Mouse (Mus musculus): ENCODE results near the gene Grik4. TPM values are rescaled to one million over a fixed set of nuclear protein-coding genes. Genes with fewer than 3 reads are reported as not detected.
"Not testable (repeated sequence)": the region's sequence is repeated elsewhere in the genome, so short reads cannot be mapped to it uniquely, and the experiment has no call there.

Grik4 gene
- polyA plus RNA-seq (2015; fragmentation: Nextera tagmentation; extraction: Ambion mirVana), result 1.7 and 1.8 TPM in 2 replicates

- H3K4me1 ChIP-seq (replicated peaks), result peaks cover 17% of the 10 kb centered on the region
- under 1% methylated on average over 53 of the region's 68 CpGs for WGBS
- peak; percentile 86 for ATAC-seq
- no peaks in the 10 kb centered on the region for H3K36me3 ChIP-seq
- peak within 1 kb of the TSS; percentile 69 for H3K4me3 ChIP-seq (replicated peaks)
- H3K4me2 ChIP-seq (replicated peaks), result peak within 1 kb of the TSS; percentile 95
- no peaks in the 10 kb centered on the region for H3K9me3 ChIP-seq
- H3K27me3 ChIP-seq (replicated peaks), result 0 out of 2 replicates have a peak, but pooled peaks cover 3% of the 10 kb centered on the region
- H3K9ac ChIP-seq, result peak within 1 kb of the TSS; percentile 72
- peak within 1 kb of the TSS; percentile 48; the same call in 1 of the 2 replicates for H3K27ac ChIP-seq
These were observed at the start of gene Grik4 for GRCm38 (mm10) chr9:42943781-42944535. Grik4 (minus strand) TSS chr9:42944493.

DNA sequence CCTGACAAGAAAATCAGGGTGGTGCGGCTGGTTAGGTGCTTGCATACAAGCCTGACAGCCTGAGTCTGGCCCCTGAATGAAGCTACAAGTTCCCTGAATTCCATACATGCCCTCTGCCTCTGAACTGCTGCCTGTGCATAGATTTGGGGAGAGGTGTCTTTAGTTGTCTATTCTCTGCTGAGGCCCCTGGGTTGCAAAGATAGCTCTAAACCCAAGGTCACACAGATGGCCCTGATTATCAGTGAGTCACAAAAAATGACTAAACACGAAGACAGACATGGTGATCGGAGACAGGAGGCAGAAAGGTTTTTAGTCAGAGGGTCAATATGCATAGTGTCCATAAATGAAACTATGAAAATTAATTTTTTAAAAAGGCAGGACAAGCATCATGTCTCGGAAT, 49.4 kb upstream of the Grik4 start:
- no peak overlapping the region for H3K27ac ChIP-seq
- H3K9me3 ChIP-seq, result no peaks in the 10 kb centered on the region
- H3K36me3 ChIP-seq, result peaks cover 35% of the 10 kb centered on the region
- WGBS, result 90% methylated on average over 4 of the region's 4 CpGs
- H3K4me3 ChIP-seq (replicated peaks), result no peak overlapping the region
- H3K9ac ChIP-seq, result no peak overlapping the region
- H3K4me2 ChIP-seq (replicated peaks), result no peak overlapping the region
- ATAC-seq, result no peak
- H3K4me1 ChIP-seq (replicated peaks), result no peaks in the 10 kb centered on the region
- H3K27me3 ChIP-seq (replicated peaks), result no peaks in the 10 kb centered on the region

GRCm38 (mm10) chr9:42987988-42988387, 43.7 kb upstream of the Grik4 start:
- H3K27ac ChIP-seq, result no peak overlapping the region
- H3K9ac ChIP-seq, result no peak overlapping the region
- no peak overlapping the region for H3K4me3 ChIP-seq (replicated peaks)
- no peaks in the 10 kb centered on the region for H3K4me1 ChIP-seq (replicated peaks)
- no peak overlapping the region for H3K4me2 ChIP-seq (replicated peaks)
- peaks cover 21% of the 10 kb centered on the region; the same call in 1 of the 2 replicates for H3K36me3 ChIP-seq
- H3K27me3 ChIP-seq (replicated peaks), result no peaks in the 10 kb centered on the region
- WGBS, result 83% methylated on average over 4 of the region's 4 CpGs
- H3K9me3 ChIP-seq, result no peaks in the 10 kb centered on the region
- ATAC-seq, result no peak

GRCm38 (mm10) chr9:42968894-42969521, 24.7 kb upstream of the Grik4 start:
- H3K9me3 ChIP-seq, result no peaks in the 10 kb centered on the region
- peaks cover 12% of the 10 kb centered on the region for H3K36me3 ChIP-seq
- H3K27ac ChIP-seq, result no peak overlapping the region

DNA sequence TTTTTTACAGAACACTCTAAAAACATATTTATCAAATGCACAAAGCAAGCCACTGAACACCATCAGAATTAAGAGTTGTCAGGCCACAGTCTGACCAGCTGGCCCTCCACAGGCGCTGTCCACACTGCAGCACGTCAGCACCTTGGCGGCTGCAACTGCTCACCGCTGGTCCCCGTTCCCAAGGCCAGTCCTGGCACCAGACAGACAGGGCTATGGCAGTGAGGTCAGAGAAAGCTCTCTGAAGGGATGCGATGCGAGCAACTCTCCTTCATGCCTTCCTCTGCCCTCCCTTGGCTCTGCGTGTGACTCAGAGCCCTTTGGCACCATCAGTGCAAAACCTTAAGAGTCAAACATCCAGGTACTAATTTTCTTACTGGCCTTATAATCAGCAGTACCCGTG, 23.4 kb upstream of the Grik4 start:
- Histone ChIP-seq H3K4me2 (replicated peaks) (no peak overlapping the region), H3K36me3 (peaks cover 12% of the 10 kb centered on the region), H3K27ac (no peak overlapping the region), H3K4me3 (replicated peaks) (no peak overlapping the region), H3K4me1 (replicated peaks) (no peaks in the 10 kb centered on the region), H3K9ac (no peak overlapping the region), H3K9me3 (no peaks in the 10 kb centered on the region), H3K27me3 (replicated peaks) (no peaks in the 10 kb centered on the region)
- ATAC-seq, result no peak
- WGBS, result 83% methylated on average over 9 of the region's 9 CpGs

More at GRCm38 (mm10) chr9:42968894-42969521, 24.7 kb upstream of the Grik4 start:
- H3K27me3 ChIP-seq (replicated peaks), result no peaks in the 10 kb centered on the region
- no peak overlapping the region for H3K9ac ChIP-seq
- H3K4me1 ChIP-seq (replicated peaks), result no peaks in the 10 kb centered on the region
- ATAC-seq, result no peak
- 59% methylated on average over 11 of the region's 11 CpGs for WGBS
- no peak overlapping the region for H3K4me3 ChIP-seq (replicated peaks)
- H3K4me2 ChIP-seq (replicated peaks), result no peak overlapping the region

DNA sequence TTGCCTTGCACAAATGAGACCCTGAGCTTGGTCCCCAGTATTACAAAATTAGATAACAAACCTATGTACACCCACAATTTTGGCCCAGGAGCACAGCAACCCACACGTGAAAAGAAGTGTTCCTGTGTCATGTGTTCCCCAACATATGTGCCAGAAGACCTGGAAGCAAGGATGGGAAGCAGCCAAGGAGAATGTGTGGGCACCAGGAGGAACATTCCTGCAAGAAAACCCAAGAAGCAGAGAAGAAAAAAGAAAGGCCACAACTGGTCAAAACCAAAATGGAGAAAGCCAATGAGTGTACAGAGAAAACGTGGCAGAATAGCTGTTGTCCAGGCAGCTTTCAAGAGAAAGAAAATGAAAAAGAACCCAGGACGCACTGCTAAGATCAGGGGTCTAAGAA, 20.5 kb upstream of the Grik4 start:
- ATAC-seq; H3K4me3 ChIP-seq (replicated peaks); H3K27ac ChIP-seq; H3K27me3 ChIP-seq (replicated peaks); H3K9me3 ChIP-seq; H3K4me2 ChIP-seq (replicated peaks); H3K9ac ChIP-seq; H3K36me3 ChIP-seq; H3K4me1 ChIP-seq (replicated peaks): not testable (repeated sequence)
- 89% methylated on average over 3 of the region's 3 CpGs for WGBS

DNA sequence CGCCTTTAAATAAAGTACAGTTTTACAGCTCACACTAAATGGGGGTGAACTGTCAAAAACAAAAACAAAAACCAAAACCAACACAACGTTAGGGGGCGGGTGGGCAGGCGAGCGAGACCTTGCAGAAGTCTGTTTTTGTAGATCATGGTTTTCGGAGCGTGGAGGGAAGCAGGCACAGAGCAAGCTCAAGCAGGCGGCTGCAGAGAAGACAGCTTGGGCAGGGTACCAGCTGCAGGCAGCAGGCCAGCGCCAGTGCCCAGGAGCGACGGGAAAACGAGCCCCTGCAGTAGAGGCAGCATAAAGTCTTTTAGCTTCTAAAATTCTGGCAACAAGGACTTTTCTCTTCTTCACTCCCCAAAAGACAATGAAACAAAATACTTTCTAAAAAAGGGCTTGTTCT, 20.1 kb upstream of the Grik4 start:
- Histone ChIP-seq H3K36me3 (peaks cover 8% of the 10 kb centered on the region), H3K4me1 (replicated peaks) (no peaks in the 10 kb centered on the region), H3K4me3 (replicated peaks) (no peak overlapping the region), H3K27me3 (replicated peaks) (no peaks in the 10 kb centered on the region), H3K9ac (no peak overlapping the region), H3K9me3 (no peaks in the 10 kb centered on the region), H3K4me2 (replicated peaks) (no peak overlapping the region), H3K27ac (no peak overlapping the region)
- WGBS, result 92% methylated on average over 12 of the region's 12 CpGs
- no peak for ATAC-seq

GRCm38 (mm10) chr9:42962506-42962905, 18.2 kb upstream of the Grik4 start:
- WGBS, result 83% methylated on average over 6 of the region's 6 CpGs
- no peaks in the 10 kb centered on the region for H3K9me3 ChIP-seq
- no peak overlapping the region for H3K4me3 ChIP-seq (replicated peaks)
- H3K36me3 ChIP-seq, result peaks cover 3% of the 10 kb centered on the region; the same call in 1 of the 2 replicates
- H3K27ac ChIP-seq, result no peak overlapping the region
- no peaks in the 10 kb centered on the region for H3K4me1 ChIP-seq (replicated peaks)
- no peaks in the 10 kb centered on the region for H3K27me3 ChIP-seq (replicated peaks)
- no peak for ATAC-seq
- H3K4me2 ChIP-seq (replicated peaks), result no peak overlapping the region
- no peak overlapping the region for H3K9ac ChIP-seq

DNA sequence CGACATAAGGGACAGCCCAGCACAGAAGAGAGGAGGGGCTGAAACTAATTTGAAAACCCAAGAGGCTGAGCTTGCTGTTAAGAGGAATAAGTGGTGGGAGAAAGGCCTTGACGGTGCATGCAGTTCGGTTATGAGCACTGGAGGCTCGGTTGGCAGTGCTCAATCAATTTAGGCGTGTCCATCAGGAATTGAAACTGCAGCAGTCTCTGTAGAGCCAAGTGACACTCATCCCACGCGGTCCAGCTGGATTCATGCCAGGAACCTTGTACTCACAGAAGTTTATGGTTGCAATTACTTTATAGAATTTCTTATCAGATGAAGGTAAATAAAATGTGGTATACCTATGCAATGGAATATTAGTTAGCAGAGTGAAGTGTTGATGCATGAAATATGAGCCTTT, 14.1 kb upstream of the Grik4 start:
- Histone ChIP-seq H3K4me3 (replicated peaks) (no peak overlapping the region), H3K27ac (no peak overlapping the region), H3K4me1 (replicated peaks) (no peaks in the 10 kb centered on the region), H3K36me3 (no peaks in the 10 kb centered on the region), H3K9ac (no peak overlapping the region), H3K27me3 (replicated peaks) (no peaks in the 10 kb centered on the region), H3K9me3 (no peaks in the 10 kb centered on the region), H3K4me2 (replicated peaks) (no peak overlapping the region)
- peak; percentile 86 for ATAC-seq
- WGBS, result 53% methylated on average over 7 of the region's 7 CpGs

DNA sequence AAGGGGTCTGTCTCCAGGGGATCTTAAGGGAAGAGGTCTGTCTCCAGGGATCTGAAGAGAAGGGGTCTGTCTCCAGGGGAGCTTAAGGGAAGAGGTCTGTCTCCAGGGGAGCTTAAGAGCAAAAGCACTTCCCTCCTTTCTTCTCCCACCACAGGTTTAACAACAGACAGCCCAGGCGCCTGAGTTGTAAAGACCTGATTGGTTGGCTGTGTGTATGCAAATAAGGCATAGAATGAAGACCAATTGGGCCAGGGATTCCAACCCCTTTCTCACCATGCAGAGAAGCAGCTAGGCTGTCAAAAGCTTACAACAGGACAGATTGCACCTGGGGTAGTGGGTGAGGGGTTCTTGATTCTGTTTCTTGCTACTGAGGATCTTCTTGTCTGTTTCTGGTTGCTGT, 4.1 kb upstream of the Grik4 start:
- Histone ChIP-seq H3K9ac (no peak overlapping the region), H3K27me3 (replicated peaks) (0 out of 2 replicates have a peak, but pooled peaks cover 3% of the 10 kb centered on the region), H3K27ac (no peak overlapping the region), H3K36me3 (no peaks in the 10 kb centered on the region), H3K4me2 (replicated peaks) (no peak overlapping the region), H3K9me3 (no peaks in the 10 kb centered on the region), H3K4me1 (replicated peaks) (peaks cover 4% of the 10 kb centered on the region), H3K4me3 (replicated peaks) (no peak overlapping the region)
- no peak for ATAC-seq
- WGBS, result 50% methylated on average over 1 of the region's 1 CpGs

DNA sequence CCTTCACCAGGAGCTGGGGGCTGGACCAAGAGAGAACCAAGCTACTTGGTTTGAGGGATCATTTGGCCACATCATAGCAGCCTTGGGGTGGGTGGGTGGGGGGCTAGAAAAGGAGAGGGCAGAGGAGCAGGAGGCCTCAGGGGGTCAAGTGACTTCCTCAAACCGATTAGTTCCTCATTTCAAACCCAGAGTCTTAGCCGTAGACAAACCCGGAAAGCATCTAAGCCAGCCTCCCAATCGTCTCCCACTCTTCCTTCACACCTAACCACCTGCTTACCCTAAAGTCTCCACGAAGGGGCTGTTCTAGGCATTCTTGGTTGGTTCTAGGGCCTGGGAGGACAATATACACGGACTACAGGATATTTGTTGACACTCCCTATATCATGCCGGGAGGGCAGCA, 881 bp upstream of the Grik4 start:
- no peaks in the 10 kb centered on the region for H3K36me3 ChIP-seq
- H3K4me3 ChIP-seq (replicated peaks), result no peak overlapping the region
- H3K4me1 ChIP-seq (replicated peaks), result peaks cover 17% of the 10 kb centered on the region
- H3K27ac ChIP-seq, result no peak overlapping the region
- H3K27me3 ChIP-seq (replicated peaks), result 0 out of 2 replicates have a peak, but pooled peaks cover 3% of the 10 kb centered on the region
- no peak overlapping the region for H3K9ac ChIP-seq
- WGBS, result 75% methylated on average over 7 of the region's 7 CpGs
- H3K4me2 ChIP-seq (replicated peaks), result no peak overlapping the region
- H3K9me3 ChIP-seq, result no peaks in the 10 kb centered on the region
- ATAC-seq, result 0 out of 2 replicates have a peak, but pooled peaks have one; percentile 4

GRCm38 (mm10) chr9:42944536-42945006, 278 bp upstream of the Grik4 start:
- WGBS, result under 1% methylated on average over 52 of the region's 52 CpGs
- Histone ChIP-seq H3K9ac (peak overlapping the region; percentile 72), H3K27me3 (replicated peaks) (0 out of 2 replicates have a peak, but pooled peaks cover 3% of the 10 kb centered on the region), H3K4me2 (replicated peaks) (peak overlapping the region; percentile 95), H3K27ac (0 out of 2 replicates have a peak overlapping the region, but pooled peaks have one; percentile 34), H3K36me3 (no peaks in the 10 kb centered on the region), H3K4me1 (replicated peaks) (peaks cover 17% of the 10 kb centered on the region), H3K9me3 (no peaks in the 10 kb centered on the region), H3K4me3 (replicated peaks) (peak overlapping the region; percentile 69)
- ATAC-seq, result peak; percentile 94
